Mouse (Mus musculus): ENCODE results near the gene Lnx1. TPM values are rescaled to one million over a fixed set of nuclear protein-coding genes. Genes with fewer than 3 reads are reported as not detected.

Gene Lnx1
- polyA plus RNA-seq, 2 experiments from 2014 or later, result 0.17 TPM; not detected in 1

- ATAC-seq, result no peak
Measured at GRCm38 (mm10) chr5:74648216-74648615, 54.5 kb downstream of the Lnx1 start.

- ATAC-seq, result no peak
Measured at GRCm38 (mm10) chr5:74647584-74647984, 55.1 kb downstream of the Lnx1 start.

GRCm38 (mm10) chr5:74642291-74642690 lies 60.4 kb downstream of the Lnx1 start:
- no peak for ATAC-seq

GRCm38 (mm10) chr5:74641000-74641399 lies 61.7 kb downstream of the Lnx1 start:
- ATAC-seq, result no peak

DNA sequence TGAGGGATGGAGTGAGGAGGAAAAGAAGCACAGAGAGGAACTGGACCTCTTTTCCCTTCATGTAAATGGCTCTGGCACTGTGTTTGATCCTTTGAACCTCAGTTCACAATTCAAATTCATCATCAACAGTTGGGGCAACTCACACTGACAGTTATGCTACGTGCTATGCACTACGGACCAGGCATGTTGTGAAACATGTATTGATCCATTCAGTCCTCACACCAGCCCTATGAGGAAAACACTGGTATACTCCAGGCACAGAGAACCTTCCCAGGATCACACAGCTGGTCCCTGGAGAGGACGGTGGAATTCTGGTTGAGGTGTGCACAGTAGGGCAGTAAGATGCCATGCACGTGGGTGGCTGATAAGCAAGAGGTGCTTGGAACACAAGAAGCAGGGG lies 62.2 kb downstream of the Lnx1 start:
- no peak for ATAC-seq

DNA sequence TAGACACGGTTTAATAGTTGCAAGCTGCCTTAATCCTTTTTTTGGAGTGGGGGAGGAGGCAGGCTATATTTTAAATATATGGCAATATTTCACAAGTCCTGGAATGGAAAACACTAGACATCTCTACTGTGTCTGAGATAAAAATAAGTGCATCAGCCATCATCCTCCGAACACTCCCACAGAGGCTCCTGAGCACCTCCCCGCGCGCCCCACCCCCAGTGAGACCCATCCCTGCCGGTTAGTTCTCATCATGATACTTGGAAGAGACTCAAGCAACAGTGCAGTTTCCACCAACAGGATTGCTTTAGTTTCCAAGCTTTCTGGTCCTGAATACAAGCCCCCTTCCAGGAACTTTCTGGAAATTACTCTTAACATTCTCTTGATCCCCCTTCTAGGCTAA lies 63.2 kb downstream of the Lnx1 start:
- no peak for ATAC-seq

- ATAC-seq, result no peak
Measured at GRCm38 (mm10) chr5:74634391-74634790, 68.3 kb downstream of the Lnx1 start.

DNA sequence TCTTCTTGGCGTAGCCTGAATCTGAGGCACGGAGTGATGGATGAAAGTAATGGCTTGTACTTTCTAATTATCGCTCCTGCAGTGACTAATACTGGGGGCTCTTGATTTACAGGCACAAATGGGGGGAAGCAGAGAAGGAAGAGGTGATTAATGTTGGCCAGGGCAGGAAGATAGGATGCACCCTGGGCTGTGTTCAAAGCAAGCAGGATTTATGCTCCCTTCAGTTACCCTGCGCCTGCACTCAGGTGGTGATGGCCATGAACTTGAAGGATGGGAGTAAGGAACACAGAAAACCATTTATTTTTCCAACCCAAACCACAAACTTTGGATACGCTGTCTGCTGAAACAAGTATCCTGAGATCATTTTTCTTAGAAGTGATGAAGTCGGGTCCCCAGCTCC lies 69.3 kb downstream of the Lnx1 start:
- no peak for ATAC-seq

- no peak for ATAC-seq
Measured at GRCm38 (mm10) chr5:74632369-74633114, 70.2 kb downstream of the Lnx1 start.

DNA sequence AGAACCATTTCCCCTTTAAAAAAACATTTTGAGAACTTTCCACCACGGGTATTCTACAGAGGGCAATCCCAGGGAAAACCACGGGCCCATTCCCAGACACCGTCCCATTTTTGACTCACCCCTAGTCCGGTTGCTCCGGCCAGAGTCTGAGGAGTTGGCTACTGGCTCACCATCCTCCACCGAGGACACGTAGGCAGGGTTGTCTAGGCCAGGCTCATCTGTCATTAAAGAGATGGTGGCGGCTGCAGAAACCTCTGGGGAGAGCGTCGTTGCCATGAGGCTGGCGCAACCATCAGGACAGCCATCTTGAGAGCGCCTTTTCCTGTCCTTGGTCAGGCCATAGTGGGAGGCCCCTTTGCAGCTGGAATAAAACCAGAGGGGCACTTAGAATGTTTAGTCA lies 74.7 kb downstream of the Lnx1 start:
- no peak for ATAC-seq

GRCm38 (mm10) chr5:74624385-74624784 lies 78.3 kb downstream of the Lnx1 start:
- no peak for ATAC-seq

DNA sequence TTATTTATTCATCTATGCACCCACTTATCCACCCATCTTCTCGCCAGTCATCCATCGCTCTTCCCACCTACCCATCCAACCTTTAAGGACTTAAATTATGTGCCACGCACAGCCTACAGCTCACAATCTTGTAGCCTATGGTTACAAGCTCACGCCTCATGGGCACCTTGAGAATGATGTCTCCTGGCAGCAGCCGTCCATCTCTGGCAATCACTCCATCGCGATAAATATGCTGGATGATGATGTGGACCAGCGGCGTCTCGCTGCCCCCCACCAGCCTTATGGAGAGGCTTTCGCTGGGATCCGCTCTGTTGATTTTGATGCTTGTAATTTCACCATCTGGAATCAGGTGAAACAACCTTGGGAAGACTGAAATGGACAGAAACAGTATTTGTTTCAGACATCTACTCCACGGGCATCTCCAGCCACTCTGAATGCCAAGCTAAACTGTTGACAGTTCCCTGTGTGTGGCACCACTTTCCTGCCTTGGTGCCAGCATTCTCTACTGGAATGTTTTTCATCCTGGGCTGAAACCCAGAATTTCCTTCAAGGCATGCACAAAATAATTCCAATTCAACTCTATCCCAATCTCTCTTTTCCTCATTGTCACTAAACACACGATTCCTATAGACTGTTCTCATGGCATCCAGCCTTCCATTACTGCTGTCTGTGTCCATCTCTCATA lies 79.3 kb downstream of the Lnx1 start:
- ATAC-seq, result no peak

DNA sequence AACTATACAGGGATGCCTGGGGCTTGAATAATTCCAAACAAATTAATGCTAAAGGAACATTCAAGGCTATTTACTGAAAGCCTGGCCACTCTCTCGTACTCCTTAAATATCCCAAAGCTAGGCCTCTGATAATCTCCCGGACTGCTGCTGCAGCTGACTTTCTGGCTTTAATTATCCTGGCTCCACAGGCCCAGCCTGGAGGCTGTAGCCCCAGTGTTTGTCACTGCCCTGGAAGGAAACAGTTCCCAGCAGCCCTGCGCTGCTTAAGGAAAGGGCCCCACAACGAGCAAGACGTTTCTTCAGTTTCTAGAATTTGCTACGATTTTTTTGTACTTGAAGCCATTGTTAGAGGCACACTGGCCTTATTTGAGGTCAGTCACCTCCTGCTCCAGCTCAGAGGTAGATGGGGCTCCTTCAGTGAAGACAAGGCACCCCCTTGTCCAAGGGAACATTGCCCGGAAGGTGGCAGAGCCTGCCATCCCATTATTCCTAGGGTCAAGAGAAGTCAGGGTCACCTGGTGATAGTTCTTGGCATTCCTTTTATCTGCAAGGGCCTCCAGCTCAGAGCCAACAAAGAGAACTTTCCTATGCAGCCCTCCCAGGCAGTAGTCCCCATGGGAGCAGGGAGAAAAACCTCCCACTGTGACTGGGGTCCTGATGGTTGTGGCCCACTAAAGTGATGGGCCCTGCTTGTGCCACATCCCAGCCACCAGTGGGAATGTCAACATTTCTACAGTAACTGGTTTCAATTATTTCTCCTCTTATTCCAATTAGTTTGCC lies 80.8 kb downstream of the Lnx1 start:
- no peak for ATAC-seq

GRCm38 (mm10) chr5:74618573-74619059 lies 84.1 kb downstream of the Lnx1 start:
- ATAC-seq, result no peak

DNA sequence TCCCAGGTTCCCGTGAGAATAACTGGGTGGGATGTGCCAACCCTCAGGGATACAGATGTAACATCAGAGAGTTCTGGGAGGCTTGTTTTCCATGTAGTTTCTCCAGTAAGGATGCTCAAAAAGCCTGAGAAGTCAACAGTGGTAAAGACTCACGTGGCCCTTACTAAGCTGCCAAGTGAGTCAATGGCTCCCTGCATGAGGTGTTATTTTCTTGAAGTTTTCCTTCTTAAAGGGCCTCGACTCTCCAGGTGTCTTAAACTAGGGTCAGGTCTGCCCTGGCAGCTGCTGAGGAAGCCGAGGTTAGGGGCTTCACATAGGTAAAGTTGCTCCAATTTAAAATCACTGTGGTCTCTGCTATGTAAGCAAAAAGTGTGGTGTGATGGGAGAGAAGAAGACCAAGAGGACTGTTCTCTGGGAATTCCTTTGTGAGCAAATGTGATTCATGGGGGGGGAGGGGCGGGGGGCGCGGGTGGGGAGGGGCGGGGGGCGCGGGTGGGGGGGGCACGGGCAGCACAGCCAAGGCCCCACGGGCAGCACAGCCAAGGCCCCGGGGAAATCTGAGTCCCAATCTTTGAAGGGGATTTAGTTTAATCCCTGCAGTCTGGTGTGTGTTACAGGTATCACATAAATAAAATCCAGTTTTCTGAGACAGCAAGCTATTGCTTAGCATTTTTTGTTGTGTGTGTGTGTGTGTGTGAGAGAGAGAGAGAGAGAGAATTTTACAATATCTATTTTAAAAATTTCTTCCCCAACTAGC lies 84.7 kb downstream of the Lnx1 start:
- ATAC-seq, result no peak

GRCm38 (mm10) chr5:74613491-74614151 lies 89.1 kb downstream of the Lnx1 start:
- no peak for ATAC-seq

DNA sequence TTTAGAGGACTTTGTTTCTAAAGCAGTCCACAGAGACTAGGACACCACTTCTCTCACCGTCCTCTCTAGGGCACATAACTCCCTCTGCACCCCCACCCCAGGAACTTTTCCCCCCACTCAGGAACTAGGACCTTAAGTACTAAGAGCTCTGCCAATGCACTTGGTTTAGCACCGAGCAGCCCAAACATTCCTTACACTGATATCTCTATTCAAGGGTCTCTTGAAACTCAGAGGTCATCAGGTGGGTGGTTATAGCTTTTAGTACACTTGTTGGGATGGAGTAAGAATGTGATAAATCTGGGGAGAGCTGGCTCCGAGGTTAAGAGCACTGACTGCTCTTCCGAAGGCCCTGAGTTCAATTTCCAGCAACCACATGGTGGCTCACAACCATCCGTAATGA lies 90.0 kb downstream of the Lnx1 start:
- no peak for ATAC-seq

DNA sequence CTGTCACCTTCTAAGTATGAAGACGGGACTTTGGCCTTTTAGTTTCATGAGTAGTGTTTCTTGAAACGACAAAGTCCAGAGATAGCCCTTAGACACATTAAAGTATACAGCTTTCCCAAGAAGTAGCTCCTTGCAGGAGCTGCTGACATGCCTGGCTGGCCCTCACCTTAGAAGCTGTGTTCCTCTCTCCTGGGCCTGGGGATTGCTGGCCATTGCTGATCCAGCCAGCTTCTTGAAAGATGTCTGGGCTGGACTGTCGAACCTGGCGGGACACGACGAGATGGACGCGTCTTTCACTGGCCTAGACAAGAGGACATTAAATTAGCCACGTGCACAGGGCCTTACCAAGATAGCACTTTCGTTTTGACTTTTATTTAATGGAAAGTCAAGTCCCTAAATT lies 92.2 kb downstream of the Lnx1 start:
- ATAC-seq, result no peak

DNA sequence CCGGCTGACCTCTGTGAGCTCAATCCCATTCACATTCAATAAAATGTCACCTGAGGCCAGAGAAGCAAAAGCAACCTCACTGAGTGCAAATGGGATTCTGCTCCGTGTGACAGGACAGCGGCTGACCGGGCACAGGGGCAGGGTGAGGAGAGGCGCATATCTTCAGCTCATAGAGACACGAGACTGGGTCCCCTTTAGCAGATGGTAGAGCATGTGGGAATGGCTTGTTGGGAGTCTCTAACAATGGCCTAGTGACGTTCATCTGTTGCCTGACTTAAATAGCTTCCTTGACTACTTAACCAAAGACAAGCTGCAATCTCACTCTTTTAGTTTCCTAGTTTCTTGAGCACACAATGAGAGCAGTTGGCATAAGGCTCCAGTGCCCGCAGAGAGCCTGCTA lies 96.5 kb downstream of the Lnx1 start:
- no peak for ATAC-seq

- ATAC-seq, result no peak
Measured at GRCm38 (mm10) chr5:74603306-74603705, 99.4 kb downstream of the Lnx1 start.

GRCm38 (mm10) chr5:74602371-74602770 lies 100.3 kb downstream of the Lnx1 start:
- ATAC-seq, result no peak

DNA sequence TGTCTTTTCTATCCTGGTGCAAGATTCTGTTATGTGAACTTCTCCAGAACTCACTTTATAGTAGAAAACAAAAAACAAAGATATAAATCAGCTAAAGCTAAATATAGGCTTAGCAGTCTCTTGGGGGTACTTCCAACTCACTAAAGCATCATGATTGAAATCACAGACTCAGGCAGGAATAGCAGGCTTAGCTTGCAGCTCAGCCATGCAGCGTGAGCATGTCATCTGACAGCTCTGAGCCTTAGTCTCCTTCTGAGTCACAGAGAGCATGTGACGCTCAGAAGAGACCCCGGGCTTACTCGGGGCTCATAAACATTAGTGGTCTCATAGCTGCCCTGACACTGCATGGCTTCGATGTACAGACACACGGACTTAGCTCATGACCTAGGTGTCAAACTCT lies 100.7 kb downstream of the Lnx1 start:
- ATAC-seq, result no peak
